Mouse (Mus musculus) small intestine, adult 2 months (tissue): ENCODE measurements around the gene Il22ra2.

Experiments
- CTCF ChIP-seq: fragments of 200-500 bp; IDR thresholded peaks from 2 replicates; pipeline ENCODE4 v1.5.1; 2012; ENCODE audit warnings: low read depth, mild to moderate bottlenecking, control low read depth, inconsistent platforms, low read length, moderate library complexity, mixed read lengths; ENCODE audit not compliant: insufficient replicate concordance, insufficient read length; ENCODE audit errors: extremely low read depth
- POLR2A ChIP-seq: fragments of 200-500 bp; IDR thresholded peaks from 2 replicates; pipeline ENCODE4 v1.6.1; 2012; ENCODE audit warnings: low read depth, mild to moderate bottlenecking, control low read depth, inconsistent platforms, low read length, moderate library complexity

DNA sequence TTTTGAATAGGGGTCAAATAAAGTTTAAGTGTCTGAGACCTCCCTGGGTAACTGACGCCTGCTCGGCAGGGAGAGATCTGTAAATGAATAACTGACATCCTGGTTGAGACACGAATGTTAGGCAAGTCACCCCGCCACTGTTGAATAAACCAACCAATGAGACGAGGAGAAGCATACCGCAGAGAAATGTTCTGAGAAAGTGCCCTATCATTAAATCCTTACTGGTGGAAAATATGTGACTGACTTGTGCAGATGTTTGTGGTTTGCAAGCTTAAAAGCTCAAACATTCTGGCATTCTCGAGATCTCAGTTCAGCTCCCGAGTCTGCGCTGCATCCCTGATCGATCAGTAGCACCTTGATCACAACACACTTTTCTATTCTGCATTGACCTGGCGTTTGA lies 23.7 kb upstream of the Il22ra2 start:
- TF ChIP-seq POLR2A = no peak
- TF ChIP-seq CTCF = no peak
